Mouse (Mus musculus) stomach, postnatal 0 days (tissue): Measurements from ENCODE around the gene Moap1. TPM values are rescaled to one million over a fixed set of nuclear protein-coding genes. Genes with fewer than 3 reads are reported as not detected.

Experiments used
- ATAC-seq: fragments of 200-750 bp; cut with Nextera tagmentation; 2 replicates; pipeline ENCODE4 v1.8.0; 2017; ENCODE audit not compliant: low FRiP score, low TSS enrichment
- DNase-seq: peaks from one replicate; pipeline ENCODE4 v3.0.0-alpha.2; 2016; ENCODE audit warnings: low spot score
- H3K27ac ChIP-seq: fragments of 300-500 bp; sonication (generic); replicated peaks from 2 replicates; pipeline ENCODE4 v1.5.1; 2014; ENCODE audit warnings: mild to moderate bottlenecking, control low read depth
- H3K27me3 ChIP-seq: fragments of 300-500 bp; sonication (generic); 2 replicates; pipeline ENCODE4 v1.6.1; 2014; ENCODE audit warnings: low read length; ENCODE audit not compliant: control insufficient read depth, insufficient read depth
- H3K36me3 ChIP-seq: fragments of 300-500 bp; sonication (generic); 2 replicates; pipeline ENCODE4 v1.6.1; 2014; ENCODE audit warnings: low read length, mixed read lengths; ENCODE audit not compliant: control insufficient read depth, insufficient read depth
- H3K4me1 ChIP-seq: fragments of 300-500 bp; sonication (generic); replicated peaks from 2 replicates; pipeline ENCODE4 v1.6.1; 2014; ENCODE audit warnings: antibody characterized with exemption; ENCODE audit not compliant: control insufficient read depth, insufficient read depth
- H3K4me2 ChIP-seq: fragments of 300-500 bp; sonication (generic); replicated peaks from 2 replicates; pipeline ENCODE4 v1.6.1; 2014; ENCODE audit warnings: low read depth, mild to moderate bottlenecking, control low read depth, moderate library complexity
- H3K4me3 ChIP-seq: fragments of 300-500 bp; sonication (generic); 2 replicates; pipeline ENCODE4 v1.5.1; 2014; ENCODE audit warnings: low read depth, low read length, control low read depth
- H3K9ac ChIP-seq: fragments of 300-500 bp; sonication (generic); 2 replicates; pipeline ENCODE4 v1.6.1; 2014; ENCODE audit warnings: mild to moderate bottlenecking, low read length, control low read depth, mixed read lengths
- H3K9me3 ChIP-seq: fragments of 300-500 bp; sonication (generic); 2 replicates; pipeline ENCODE4 v1.6.1; 2016; ENCODE audit warnings: low read length; ENCODE audit not compliant: control insufficient read depth
- CTCF ChIP-seq: IDR thresholded peaks from 2 replicates; pipeline ENCODE4 v1.5.1; 2016; ENCODE audit warnings: antibody characterized with exemption, low read depth, mild to moderate bottlenecking, moderate library complexity
- EP300 ChIP-seq: optimal IDR thresholded peaks from 2 replicates; pipeline ENCODE3; 2016; ENCODE audit warnings: antibody characterized with exemption
- WGBS: fragments of 180-500 bp; shearing (Covaris S2); extraction: QIAGEN DNeasy Blood & Tissue Kit; methylation state at CpG from one replicate; pipeline ENCODE4 v1.1.7; 2014; 5-methylcytosine and 5-hydroxymethylcytosine counted together
- polyA plus RNA-seq: library from polyadenylated mRNA; unstranded; fragments of >200 nt; fragmentation: Nextera tagmentation; extraction: Ambion mirVana; gene quantifications from 2 replicates; pipeline ENCODE4 v1.2.1, GENCODE M21; 2015

Gene Moap1
- polyA plus RNA-seq, 1 experiment from 2014 or later: 8.1 TPM

- WGBS: 53% methylated on average over 6 of the region's 6 CpGs
- Histone ChIP-seq H3K4me2 (peak overlapping the region; percentile 95), H3K4me1 (peaks cover 3% of the 10 kb centered on the region; the same call in 1 of the 2 replicates), H3K27me3 (no peaks in the 10 kb centered on the region), H3K27ac (no peak overlapping the region), H3K9ac (peak overlapping the region; percentile 53), H3K4me3 (peak overlapping the region; percentile 79), H3K9me3 (no peaks in the 10 kb centered on the region), H3K36me3 (no peaks in the 10 kb centered on the region)
- ATAC-seq (no peak), DNase-seq (no peak)
- TF ChIP-seq CTCF (no peak), EP300 (no peak)
These were observed 40.0 kb downstream of the Moap1 start for GRCm38 (mm10) chr12:102703441-102703840.

DNA sequence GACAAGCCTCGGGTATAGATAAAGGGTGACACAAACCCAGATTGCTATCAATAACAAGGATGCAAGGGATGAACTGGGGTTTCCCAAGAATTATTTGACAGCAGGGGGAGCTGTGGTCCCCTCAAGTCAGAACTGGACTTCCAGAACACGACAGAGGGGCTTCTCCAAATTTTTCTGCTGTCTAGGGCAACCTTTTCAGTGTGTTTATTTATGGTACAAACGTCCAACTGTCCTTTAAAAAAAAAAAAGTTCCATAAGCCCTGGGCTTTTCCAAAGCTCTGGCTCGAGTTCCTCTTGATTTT lies 40.4 kb downstream of the Moap1 start:
- Histone ChIP-seq H3K27me3 (no peaks in the 10 kb centered on the region), H3K9ac (peak overlapping the region; percentile 53; the same call in 1 of the 2 replicates), H3K4me2 (peak overlapping the region; percentile 95), H3K4me1 (peaks cover 7% of the 10 kb centered on the region), H3K36me3 (no peaks in the 10 kb centered on the region), H3K4me3 (peak overlapping the region; percentile 79), H3K9me3 (no peaks in the 10 kb centered on the region), H3K27ac (peak overlapping the region; percentile 73; the same call in 1 of the 2 replicates)
- ATAC-seq: no peak
- no peak for DNase-seq
- WGBS: 15% methylated on average over 4 of the region's 4 CpGs
- TF ChIP-seq EP300 (no peak), CTCF (peak; percentile 63)

GRCm38 (mm10) chr12:102702356-102703110 lies 40.9 kb downstream of the Moap1 start:
- Histone ChIP-seq H3K9me3 (no peaks in the 10 kb centered on the region), H3K27me3 (no peaks in the 10 kb centered on the region), H3K9ac (peak overlapping the region; percentile 48; the same call in 1 of the 2 replicates), H3K36me3 (no peaks in the 10 kb centered on the region), H3K4me3 (peak overlapping the region; percentile 79), H3K4me2 (peak overlapping the region; percentile 95), H3K27ac (peak overlapping the region; percentile 73), H3K4me1 (peaks cover 8% of the 10 kb centered on the region)
- ATAC-seq: no peak
- TF ChIP-seq CTCF: peak; percentile 78
- TF ChIP-seq EP300: no peak
- WGBS: 14% methylated on average over 15 of the region's 15 CpGs
- DNase-seq: peak; percentile 78

- Histone ChIP-seq H3K4me2 (no peak overlapping the region; the same call in 1 of the 2 replicates), H3K9ac (no peak overlapping the region), H3K27ac (no peak overlapping the region), H3K9me3 (no peaks in the 10 kb centered on the region), H3K4me1 (peaks cover 11% of the 10 kb centered on the region), H3K36me3 (no peaks in the 10 kb centered on the region), H3K4me3 (no peak overlapping the region), H3K27me3 (no peaks in the 10 kb centered on the region)
- TF ChIP-seq CTCF (no peak), EP300 (no peak)
- no peak for ATAC-seq
- WGBS: 85% methylated on average over 5 of the region's 5 CpGs
- no peak for DNase-seq
These were observed 41.7 kb downstream of the Moap1 start for GRCm38 (mm10) chr12:102701691-102702207.

GRCm38 (mm10) chr12:102700453-102700852 lies 43.0 kb downstream of the Moap1 start:
- 54% methylated on average over 12 of the region's 12 CpGs for WGBS
- no peak for TF ChIP-seq EP300
- TF ChIP-seq CTCF: no peak
- DNase-seq: no peak
- Histone ChIP-seq H3K27ac (no peak overlapping the region), H3K4me2 (no peak overlapping the region), H3K36me3 (no peaks in the 10 kb centered on the region), H3K27me3 (no peaks in the 10 kb centered on the region), H3K4me3 (no peak overlapping the region), H3K9me3 (no peaks in the 10 kb centered on the region), H3K4me1 (peaks cover 13% of the 10 kb centered on the region), H3K9ac (no peak overlapping the region)
- no peak for ATAC-seq

DNA sequence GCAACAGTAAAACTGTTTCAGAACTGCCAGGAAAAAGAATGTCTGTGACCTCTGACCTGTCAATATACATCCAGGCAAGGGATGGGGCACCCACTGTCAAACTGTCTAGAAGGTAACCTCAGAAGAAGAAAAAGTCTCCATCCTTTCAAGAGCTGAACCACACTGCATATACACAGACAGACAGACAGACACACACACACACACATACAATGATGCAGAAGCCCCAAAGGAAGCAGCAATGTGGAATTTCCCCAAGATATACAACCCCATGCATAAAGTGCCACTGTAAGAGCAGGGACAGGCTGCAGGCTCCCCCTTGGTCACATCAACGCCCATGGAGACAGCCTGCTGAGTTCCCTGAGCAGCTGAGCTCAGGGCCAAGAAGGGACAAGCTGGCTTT lies 44.3 kb downstream of the Moap1 start:
- no peaks in the 10 kb centered on the region for H3K27me3 ChIP-seq
- TF ChIP-seq CTCF: no peak
- no peak for TF ChIP-seq EP300
- H3K9ac ChIP-seq: no peak overlapping the region
- no peaks in the 10 kb centered on the region for H3K9me3 ChIP-seq
- DNase-seq (no peak), ATAC-seq (no peak)
- H3K27ac ChIP-seq: no peak overlapping the region
- no peak overlapping the region for H3K4me2 ChIP-seq
- H3K4me3 ChIP-seq: no peak overlapping the region
- no peaks in the 10 kb centered on the region for H3K36me3 ChIP-seq
- H3K4me1 ChIP-seq: peaks cover 13% of the 10 kb centered on the region
- 63% methylated on average over 1 of the region's 1 CpGs for WGBS
